Mouse (Mus musculus): ENCODE results near the gene Pfn4. TPM values are rescaled to one million over a fixed set of nuclear protein-coding genes. Genes with fewer than 3 reads are reported as not detected.
"Not testable (repeated sequence)": the region's sequence is repeated elsewhere in the genome, so short reads cannot be mapped to it uniquely, and the experiment has no call there.

Pfn4 gene
- polyA plus RNA-seq, 1 experiment, result not detected

- H3K79me3 ChIP-seq (ENCODE audit: low read depth), result no peaks in the 10 kb centered on the region
- no peaks in the 10 kb centered on the region for H3K36me3 ChIP-seq (ENCODE audit: control insufficient read depth, insufficient read depth)
- peaks cover 6% of the 10 kb centered on the region for H3K27me3 ChIP-seq (ENCODE audit: control insufficient read depth, insufficient read depth, insufficient read length)
- H3K4me3 ChIP-seq (ENCODE audit: insufficient read depth, poor library complexity, severe bottlenecking), result no peak overlapping the region
- TF ChIP-seq MYOD1 (IDR thresholded peaks at IDR 0.05; ENCODE audit: control insufficient read depth, insufficient read length, low read depth) (no peak), MAX (IDR thresholded peaks at IDR 0.05) (no peak), USF1 (IDR thresholded peaks at IDR 0.05; ENCODE audit: low read depth) (no peak)
- no peak overlapping the region for H3ac ChIP-seq (ENCODE audit: control insufficient read depth, insufficient read length, low read depth)
- no peaks in the 10 kb centered on the region for H3K79me2 ChIP-seq (ENCODE audit: control insufficient read depth, insufficient read depth)
These were observed 36.5 kb upstream of the Pfn4 start for GRCm38 (mm10) chr12:4732332-4732731.

- no peaks in the 10 kb centered on the region for H3K79me3 ChIP-seq (ENCODE audit: low read depth)
- H3ac ChIP-seq (ENCODE audit: control insufficient read depth, insufficient read length, low read depth), result no peak within 1 kb of the TSS
- no peaks in the 10 kb centered on the region for H3K36me3 ChIP-seq (ENCODE audit: control insufficient read depth, insufficient read depth)
- H3K4me3 ChIP-seq (ENCODE audit: insufficient read depth, poor library complexity, severe bottlenecking), result no peak within 1 kb of the TSS
- no peaks in the 10 kb centered on the region for H3K79me2 ChIP-seq (ENCODE audit: control insufficient read depth, insufficient read depth)
- TF ChIP-seq FOSL1 (IDR thresholded peaks at IDR 0.05; ENCODE audit: insufficient read depth, low read length, poor library complexity, severe bottlenecking) (no peak), MYOD1 (IDR thresholded peaks at IDR 0.05; ENCODE audit: control insufficient read depth, insufficient read length, low read depth) (no peak), MYOG (IDR thresholded peaks at IDR 0.05; ENCODE audit: control insufficient read depth, extremely low read depth, insufficient read length) (no peak), MAX (IDR thresholded peaks at IDR 0.05) (no peak), CTCF (IDR thresholded peaks at IDR 0.05; ENCODE audit: control insufficient read depth, insufficient read depth, insufficient read length) (no peak), CEBPB (IDR thresholded peaks at IDR 0.05; ENCODE audit: low read depth) (no peak), USF1 (IDR thresholded peaks at IDR 0.05; ENCODE audit: low read depth) (no peak)
- H3K27me3 ChIP-seq (ENCODE audit: control insufficient read depth, insufficient read depth, insufficient read length), result peaks cover 3% of the 10 kb centered on the region
These were observed 30.7 kb upstream of the Pfn4 start, which contains the start of gene Fam228a for GRCm38 (mm10) chr12:4738031-4738576. Gene Fam228a (minus strand): TSS chr12:4738430.

- H3K27me3 ChIP-seq (ENCODE audit: control insufficient read depth, insufficient read depth, insufficient read length), result no peaks in the 10 kb centered on the region
- no peaks in the 10 kb centered on the region for H3K79me3 ChIP-seq (ENCODE audit: low read depth)
- no peaks in the 10 kb centered on the region for H3K36me3 ChIP-seq (ENCODE audit: control insufficient read depth, insufficient read depth)
- no peak overlapping the region for H3K4me3 ChIP-seq (ENCODE audit: insufficient read depth, poor library complexity, severe bottlenecking)
- no peak overlapping the region for H3ac ChIP-seq (ENCODE audit: control insufficient read depth, insufficient read length, low read depth)
- H3K79me2 ChIP-seq (ENCODE audit: control insufficient read depth, insufficient read depth), result no peaks in the 10 kb centered on the region
- TF ChIP-seq FOSL1 (IDR thresholded peaks at IDR 0.05; ENCODE audit: insufficient read depth, low read length, poor library complexity, severe bottlenecking), result no peak
These were observed 28.0 kb upstream of the Pfn4 start for GRCm38 (mm10) chr12:4740823-4741222.

- H3K27me3 ChIP-seq (ENCODE audit: control insufficient read depth, insufficient read depth, insufficient read length), result no peaks in the 10 kb centered on the region
- H3K4me3 ChIP-seq (ENCODE audit: insufficient read depth, poor library complexity, severe bottlenecking), result no peak overlapping the region
- H3ac ChIP-seq (ENCODE audit: control insufficient read depth, insufficient read length, low read depth), result no peak overlapping the region
- TF ChIP-seq FOSL1 (IDR thresholded peaks at IDR 0.05; ENCODE audit: insufficient read depth, low read length, poor library complexity, severe bottlenecking) (no peak), MYOD1 (IDR thresholded peaks at IDR 0.05; ENCODE audit: control insufficient read depth, insufficient read length, low read depth) (no peak), USF1 (IDR thresholded peaks at IDR 0.05; ENCODE audit: low read depth) (no peak), MAX (IDR thresholded peaks at IDR 0.05) (no peak), CEBPB (IDR thresholded peaks at IDR 0.05; ENCODE audit: low read depth) (no peak), MYOG (IDR thresholded peaks at IDR 0.05; ENCODE audit: control insufficient read depth, extremely low read depth, insufficient read length) (no peak)
- H3K36me3 ChIP-seq (ENCODE audit: control insufficient read depth, insufficient read depth), result no peaks in the 10 kb centered on the region
- H3K79me2 ChIP-seq (ENCODE audit: control insufficient read depth, insufficient read depth), result no peaks in the 10 kb centered on the region
- H3K79me3 ChIP-seq (ENCODE audit: low read depth), result no peaks in the 10 kb centered on the region
These were observed 26.6 kb upstream of the Pfn4 start for GRCm38 (mm10) chr12:4742183-4742582.

GRCm38 (mm10) chr12:4744486-4744885, 24.3 kb upstream of the Pfn4 start:
- Histone ChIP-seq H3K79me3 (ENCODE audit: low read depth) (no peaks in the 10 kb centered on the region), H3K27me3 (ENCODE audit: control insufficient read depth, insufficient read depth, insufficient read length) (no peaks in the 10 kb centered on the region), H3ac (ENCODE audit: control insufficient read depth, insufficient read length, low read depth) (no peak overlapping the region), H3K4me3 (ENCODE audit: insufficient read depth, poor library complexity, severe bottlenecking) (no peak overlapping the region), H3K36me3 (ENCODE audit: control insufficient read depth, insufficient read depth) (no peaks in the 10 kb centered on the region), H3K79me2 (ENCODE audit: control insufficient read depth, insufficient read depth) (no peaks in the 10 kb centered on the region)
- no peak for TF ChIP-seq FOSL1 (IDR thresholded peaks at IDR 0.05; ENCODE audit: insufficient read depth, low read length, poor library complexity, severe bottlenecking)
- no peak for TF ChIP-seq MYOG (IDR thresholded peaks at IDR 0.05; ENCODE audit: control insufficient read depth, extremely low read depth, insufficient read length)

- not testable (repeated sequence) for H3K27me3 ChIP-seq (ENCODE audit: control insufficient read depth, insufficient read depth, insufficient read length); H3K79me2 ChIP-seq (ENCODE audit: control insufficient read depth, insufficient read depth); H3ac ChIP-seq (ENCODE audit: control insufficient read depth, insufficient read length, low read depth); H3K36me3 ChIP-seq (ENCODE audit: control insufficient read depth, insufficient read depth); H3K4me3 ChIP-seq (ENCODE audit: insufficient read depth, poor library complexity, severe bottlenecking); H3K79me3 ChIP-seq (ENCODE audit: low read depth)
These were observed 14.4 kb upstream of the Pfn4 start for GRCm38 (mm10) chr12:4754451-4754850.

GRCm38 (mm10) chr12:4757060-4757459, 11.8 kb upstream of the Pfn4 start:
- Histone ChIP-seq H3ac (ENCODE audit: control insufficient read depth, insufficient read length, low read depth) (no peak overlapping the region), H3K36me3 (ENCODE audit: control insufficient read depth, insufficient read depth) (no peaks in the 10 kb centered on the region), H3K79me2 (ENCODE audit: control insufficient read depth, insufficient read depth) (no peaks in the 10 kb centered on the region), H3K79me3 (ENCODE audit: low read depth) (no peaks in the 10 kb centered on the region), H3K4me3 (ENCODE audit: insufficient read depth, poor library complexity, severe bottlenecking) (no peak overlapping the region), H3K27me3 (ENCODE audit: control insufficient read depth, insufficient read depth, insufficient read length) (no peaks in the 10 kb centered on the region)
- no peak for TF ChIP-seq USF1 (IDR thresholded peaks at IDR 0.05; ENCODE audit: low read depth)
- no peak for TF ChIP-seq MYOG (IDR thresholded peaks at IDR 0.05; ENCODE audit: control insufficient read depth, extremely low read depth, insufficient read length)
- TF ChIP-seq MAX (IDR thresholded peaks at IDR 0.05), result no peak
- TF ChIP-seq FOSL1 (IDR thresholded peaks at IDR 0.05; ENCODE audit: insufficient read depth, low read length, poor library complexity, severe bottlenecking), result no peak

Data from C2C12 (cell line).